Mouse (Mus musculus) left cerebral cortex, adult 6 months (tissue): ENCODE measurements around the gene Syn2. TPM values are rescaled to one million over a fixed set of nuclear protein-coding genes. Genes with fewer than 3 reads are reported as not detected.

Experiments
- long read RNA-seq, 2 experiments: library from polyadenylated mRNA; unstranded; transcript quantifications; one replicate each; pipeline ENCODE4 v2.0.0; 2019 to 2020
- polyA plus RNA-seq: library from polyadenylated mRNA; unstranded; fragments of <200 nt; fragmentation: Nextera tagmentation; gene quantifications from 2 replicates; pipeline ENCODE4 v1.2.3, GENCODE M21; 2021

Gene Syn2
- polyA plus RNA-seq: 78.4 and 275 TPM in 2 replicates
- long read RNA-seq, experiment 1, transcript Syn2-205 (11 exons, 2,386 nt): major isoform, 182 of 439 reads
- long read RNA-seq, experiment 1, transcript Syn2-201 (13 exons, 2,708 nt): minor isoform, 88 of 439 reads
- long read RNA-seq, experiment 1, partial matches to known transcripts: 160 of 439 reads
- long read RNA-seq, experiment 1, other reads (novel, unspliced or antisense): 9 of 439 reads
- long read RNA-seq, experiment 2, transcript Syn2-205 (11 exons, 2,386 nt): major isoform, 14 of 197 reads
- long read RNA-seq, experiment 2, partial matches to known transcripts: 113 of 197 reads
- long read RNA-seq, experiment 2, other reads (novel, unspliced or antisense): 69 of 197 reads

DNA sequence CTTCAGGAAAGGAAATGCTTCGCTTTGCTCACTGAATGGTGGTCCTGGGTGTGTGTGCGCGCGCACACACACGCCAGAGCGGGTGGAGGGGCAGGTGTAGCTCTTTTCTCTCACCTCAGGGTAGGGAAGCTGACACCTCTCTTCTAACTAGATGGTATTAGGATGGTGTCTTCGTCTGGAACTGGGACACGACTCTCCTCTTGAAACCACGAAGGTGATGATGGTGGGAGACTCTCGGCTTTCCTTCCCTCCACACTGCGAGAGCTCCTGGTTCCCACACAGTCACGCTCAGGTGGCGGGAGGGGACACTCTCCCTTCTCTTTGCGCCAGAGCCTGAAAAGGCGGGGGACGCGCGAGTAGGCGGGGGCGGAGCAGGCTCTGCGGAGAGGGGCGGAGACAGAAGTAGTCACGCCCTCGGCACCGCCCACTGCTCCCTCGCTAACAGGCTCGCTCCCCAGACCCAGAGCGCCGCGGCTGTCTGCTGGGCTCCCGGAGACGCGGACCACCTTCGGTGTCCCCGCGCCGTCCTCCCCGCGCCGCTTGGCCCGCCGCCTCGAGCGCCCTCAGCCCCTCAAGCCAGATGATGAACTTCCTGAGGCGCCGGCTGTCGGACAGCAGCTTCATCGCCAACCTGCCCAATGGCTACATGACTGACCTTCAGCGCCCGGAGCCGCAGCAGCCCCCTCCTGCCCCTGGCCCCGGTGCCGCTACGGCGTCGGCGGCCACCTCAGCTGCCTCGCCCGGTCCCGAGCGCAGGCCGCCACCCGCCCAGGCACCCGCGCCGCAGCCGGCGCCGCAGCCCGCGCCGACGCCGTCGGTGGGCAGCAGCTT is at the start of gene Syn2:
Gene Syn2, plus strand, starts transcription at position 402 of the 831 bp plus-strand sequence.

DNA sequence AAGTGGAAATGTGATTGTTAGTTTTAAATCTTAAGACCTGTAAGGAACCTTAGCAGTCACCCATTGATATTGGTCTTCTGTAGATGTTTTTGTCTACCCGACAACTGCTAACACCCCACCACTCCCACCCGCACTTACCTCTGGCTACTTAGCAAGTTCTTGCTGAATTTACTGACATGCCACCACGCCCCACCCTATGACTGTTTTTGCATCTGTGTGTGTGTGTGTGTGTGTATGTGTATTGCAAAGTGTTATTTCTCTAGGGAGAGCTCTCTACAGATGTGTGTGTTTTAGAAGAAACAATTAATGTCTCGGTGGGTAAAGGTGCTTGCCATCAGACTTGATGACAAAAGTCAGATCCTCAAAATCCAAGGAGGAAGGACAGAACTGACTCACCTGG is 92.3 kb downstream of the Syn2 start, which contains the start of gene Gm17482:
Gene Gm17482, plus strand, starts transcription at position 301 of the 400 bp plus-strand sequence.

DNA sequence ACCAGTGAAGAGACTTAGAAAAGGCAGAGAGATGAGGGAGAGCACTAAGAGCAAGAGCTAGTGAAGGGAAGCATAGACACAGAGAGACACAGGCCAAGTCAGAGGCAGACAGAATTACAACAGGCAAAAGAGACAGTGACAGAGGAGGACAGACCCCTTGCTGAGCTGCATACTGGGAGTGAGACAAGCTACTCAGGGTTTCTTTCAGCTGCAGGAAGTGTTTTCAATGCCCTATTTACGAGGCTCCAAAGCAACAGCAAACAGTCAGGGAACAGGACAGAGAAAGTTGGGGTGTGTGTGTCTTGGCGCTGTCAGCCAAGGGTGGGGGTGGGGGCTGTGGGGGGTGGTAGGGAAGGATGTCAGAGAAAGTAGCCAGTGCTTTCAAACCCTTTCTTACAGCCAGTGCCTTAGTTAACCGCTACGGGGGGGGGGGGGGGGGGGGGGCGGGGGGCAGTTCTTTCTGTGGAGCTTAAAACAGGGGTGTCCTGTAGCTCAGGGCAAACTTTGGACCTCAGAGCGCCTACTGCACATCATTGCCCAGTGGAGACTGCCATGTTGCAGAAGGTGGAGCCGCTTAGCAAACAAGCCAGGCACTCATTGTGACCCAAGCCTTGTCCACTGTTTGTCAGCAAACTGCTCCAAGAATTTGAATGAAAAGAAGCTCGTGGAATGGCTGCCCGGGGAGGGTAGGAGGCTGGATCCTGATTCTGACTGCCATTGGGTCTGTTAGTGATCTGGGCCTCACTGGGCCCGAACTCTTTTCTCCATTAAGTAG is 117.6 kb downstream of the Syn2 start, which contains the start of gene Timp4:
Gene Timp4, minus strand, starts transcription at position 107 of the 775 bp plus-strand sequence.

Other genes starting within 250 kb of the Syn2 start
- 39.4 and 42.5 TPM in 2 replicates for gene Vgll4, start 164.9 kb upstream of the Syn2 start, polyA plus RNA-seq
- 19.6 and 24.2 TPM in 2 replicates for gene Tamm41, start 97.0 kb upstream of the Syn2 start, polyA plus RNA-seq
- not detected in 2 replicates for gene Gm17482, start 92.4 kb downstream of the Syn2 start, polyA plus RNA-seq
- 39.5 and 57.6 TPM in 2 replicates for gene Timp4, start 117.3 kb downstream of the Syn2 start, polyA plus RNA-seq
- 2.2 and 2.6 TPM in 2 replicates for gene Pparg, start 226.0 kb downstream of the Syn2 start, polyA plus RNA-seq